Mouse (Mus musculus) embryonic facial prominence, embryonic 13.5 days (tissue): ENCODE data around the gene Slc9a4. TPM values are rescaled to one million over a fixed set of nuclear protein-coding genes. Genes with fewer than 3 reads are reported as not detected.

Source experiments
- ATAC-seq: fragments of 200-750 bp; cut with Nextera tagmentation; 2 replicates; pipeline ENCODE4 v1.8.0; 2017; ENCODE audit warnings: low read depth; ENCODE audit not compliant: insufficient number of reproducible peaks, insufficient read depth, low FRiP score, low TSS enrichment
- H3K27ac ChIP-seq: fragments of 300-500 bp; sonication (generic); 2 replicates; pipeline ENCODE4 v1.5.1; 2015; ENCODE audit warnings: moderate library complexity, mild to moderate bottlenecking, inconsistent platforms
- H3K27me3 ChIP-seq: fragments of 300-500 bp; sonication (generic); 2 replicates; pipeline ENCODE4 v1.6.1; 2015; ENCODE audit warnings: mild to moderate bottlenecking, inconsistent platforms
- H3K36me3 ChIP-seq: fragments of 300-500 bp; sonication (generic); 2 replicates; pipeline ENCODE4 v1.6.1; 2015; ENCODE audit warnings: mild to moderate bottlenecking, inconsistent platforms
- H3K4me1 ChIP-seq: fragments of 300-500 bp; sonication (generic); 2 replicates; pipeline ENCODE4 v1.6.1; 2015; ENCODE audit warnings: inconsistent platforms
- H3K4me2 ChIP-seq: fragments of 300-500 bp; sonication (generic); 2 replicates; pipeline ENCODE4 v1.6.1; 2015; ENCODE audit warnings: moderate library complexity, mild to moderate bottlenecking, inconsistent platforms
- H3K4me3 ChIP-seq: fragments of 300-500 bp; sonication (generic); 2 replicates; pipeline ENCODE4 v1.5.1; 2015; ENCODE audit warnings: mild to moderate bottlenecking, inconsistent platforms
- H3K9ac ChIP-seq: fragments of 300-500 bp; sonication (generic); 2 replicates; pipeline ENCODE4 v1.6.1; 2015; ENCODE audit warnings: mild to moderate bottlenecking, inconsistent platforms
- H3K9me3 ChIP-seq: fragments of 300-500 bp; sonication (generic); 2 replicates; pipeline ENCODE4 v1.6.1; 2016; ENCODE audit warnings: inconsistent platforms
- WGBS: fragments of 180-500 bp; shearing (Covaris S2); methylation state at CpG from one replicate; pipeline ENCODE4 v1.1.7; 2015; ENCODE audit warnings: mixed read lengths; 5-methylcytosine and 5-hydroxymethylcytosine counted together
- polyA plus RNA-seq: library from polyadenylated mRNA; unstranded; fragments of >200 nt; fragmentation: Nextera tagmentation; extraction: Ambion mirVana; gene quantifications from 2 replicates; pipeline ENCODE4 v1.2.1, GENCODE M21; 2015

The Slc9a4 gene
- polyA plus RNA-seq, 1 experiment from 2014 or later, result not detected

GRCm38 (mm10) chr1:40600394-40601327 is 20.8 kb downstream of the Slc9a4 start:
- ATAC-seq, result no peak
- H3K4me2 ChIP-seq, result peak overlapping the region; percentile 19; the same call in 1 of the 2 replicates
- H3K27ac ChIP-seq, result 0 out of 2 replicates have a peak overlapping the region, but pooled peaks have one; percentile 11

GRCm38 (mm10) chr1:40601461-40601860 is 21.6 kb downstream of the Slc9a4 start:
- ATAC-seq, result no peak
- no peak overlapping the region for H3K4me3 ChIP-seq
- no peak overlapping the region for H3K9ac ChIP-seq
- no peaks in the 10 kb centered on the region for H3K36me3 ChIP-seq
- H3K4me1 ChIP-seq, result peaks cover 15% of the 10 kb centered on the region; the same call in 1 of the 2 replicates
- peak overlapping the region; percentile 19; the same call in 1 of the 2 replicates for H3K4me2 ChIP-seq
- 78% methylated on average over 3 of the region's 3 CpGs for WGBS
- H3K27ac ChIP-seq, result 0 out of 2 replicates have a peak overlapping the region, but pooled peaks have one; percentile 11
- no peaks in the 10 kb centered on the region for H3K27me3 ChIP-seq
- H3K9me3 ChIP-seq, result no peaks in the 10 kb centered on the region

More at GRCm38 (mm10) chr1:40600394-40601327, 20.8 kb downstream of the Slc9a4 start:
- Histone ChIP-seq H3K9me3 (no peaks in the 10 kb centered on the region), H3K4me3 (no peak overlapping the region), H3K4me1 (peaks cover 15% of the 10 kb centered on the region; the same call in 1 of the 2 replicates), H3K36me3 (no peaks in the 10 kb centered on the region), H3K9ac (no peak overlapping the region), H3K27me3 (no peaks in the 10 kb centered on the region)
- WGBS, result 61% methylated on average over 25 of the region's 25 CpGs

DNA sequence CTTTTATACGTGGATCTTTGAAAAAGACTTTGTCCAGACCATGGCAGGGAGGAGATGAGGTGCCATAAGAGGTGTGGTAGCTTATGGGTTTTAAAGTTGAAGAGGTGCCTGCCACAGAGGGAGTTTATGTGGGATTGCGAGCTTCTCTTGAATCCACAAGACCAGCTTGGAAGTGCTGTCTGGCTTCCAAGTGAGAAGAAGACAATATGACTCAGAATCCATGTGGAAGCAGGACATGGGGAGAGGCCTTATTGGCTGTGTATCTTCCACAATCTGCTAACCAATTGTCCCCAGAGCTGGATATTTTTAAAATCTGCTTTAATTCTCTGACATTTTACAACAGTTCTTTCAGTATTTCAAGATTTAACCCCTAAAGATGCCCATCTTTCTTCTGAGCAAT is 33.3 kb downstream of the Slc9a4 start:
- no peak for ATAC-seq
- Histone ChIP-seq H3K9ac (no peak overlapping the region), H3K9me3 (no peaks in the 10 kb centered on the region), H3K4me2 (no peak overlapping the region), H3K4me3 (no peak overlapping the region), H3K36me3 (no peaks in the 10 kb centered on the region), H3K27me3 (no peaks in the 10 kb centered on the region), H3K27ac (no peak overlapping the region), H3K4me1 (no peaks in the 10 kb centered on the region)
- WGBS, result 94% methylated on average over 2 of the region's 2 CpGs

GRCm38 (mm10) chr1:40619093-40619492 is 39.2 kb downstream of the Slc9a4 start:
- Histone ChIP-seq H3K4me2 (no peak overlapping the region), H3K4me3 (no peak overlapping the region), H3K4me1 (peaks cover 3% of the 10 kb centered on the region; the same call in 1 of the 2 replicates), H3K27ac (no peak overlapping the region), H3K27me3 (no peaks in the 10 kb centered on the region), H3K9ac (no peak overlapping the region), H3K9me3 (no peaks in the 10 kb centered on the region), H3K36me3 (no peaks in the 10 kb centered on the region)
- no peak for ATAC-seq
- 73% methylated on average over 5 of the region's 5 CpGs for WGBS

DNA sequence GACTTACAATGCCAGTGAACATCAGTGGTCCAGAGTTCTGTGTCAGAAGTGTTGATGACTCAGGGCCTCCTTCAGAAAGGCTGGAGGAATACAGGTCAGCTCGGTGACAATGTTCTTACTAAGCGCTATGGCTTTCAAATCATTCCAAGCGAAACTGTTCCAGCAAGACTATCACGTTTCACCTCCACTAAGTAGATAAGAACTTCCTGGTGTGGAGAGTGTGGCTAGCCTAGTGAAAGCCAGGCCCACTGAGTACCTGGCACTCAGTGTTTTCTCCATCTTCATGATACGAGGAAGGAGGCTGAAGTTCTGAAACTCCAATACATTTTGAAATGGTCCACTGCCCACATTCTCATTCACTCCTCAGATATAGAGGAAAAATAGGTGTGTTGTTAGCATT is 40.0 kb downstream of the Slc9a4 start:
- Histone ChIP-seq H3K9ac (no peak overlapping the region), H3K36me3 (no peaks in the 10 kb centered on the region), H3K9me3 (no peaks in the 10 kb centered on the region), H3K4me3 (no peak overlapping the region), H3K27me3 (no peaks in the 10 kb centered on the region), H3K4me2 (no peak overlapping the region), H3K27ac (no peak overlapping the region), H3K4me1 (peaks cover 3% of the 10 kb centered on the region; the same call in 1 of the 2 replicates)
- 69% methylated on average over 5 of the region's 5 CpGs for WGBS
- no peak for ATAC-seq

DNA sequence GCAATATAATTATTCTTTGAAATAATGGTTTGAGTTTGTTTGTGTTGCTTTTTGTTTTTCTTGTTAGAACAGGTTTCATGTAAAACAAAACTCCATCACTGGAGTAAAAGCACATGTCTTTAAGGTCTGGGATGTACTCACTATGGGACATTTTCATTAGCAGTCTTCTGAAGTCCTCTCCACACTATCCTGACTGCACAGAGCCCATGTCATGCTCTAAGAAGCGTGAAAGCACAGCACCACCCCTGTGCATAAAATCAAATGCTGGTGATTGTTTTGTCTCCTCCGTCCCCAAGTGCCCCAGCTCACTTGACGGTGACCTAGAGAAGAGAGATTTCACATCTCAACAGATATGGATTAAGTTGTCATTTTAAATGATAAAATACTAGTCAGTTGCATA is 45.1 kb downstream of the Slc9a4 start:
- Histone ChIP-seq H3K4me1 (no peaks in the 10 kb centered on the region), H3K4me3 (no peak overlapping the region), H3K27ac (no peak overlapping the region), H3K36me3 (no peaks in the 10 kb centered on the region), H3K27me3 (no peaks in the 10 kb centered on the region), H3K9ac (no peak overlapping the region), H3K9me3 (no peaks in the 10 kb centered on the region), H3K4me2 (no peak overlapping the region)
- ATAC-seq, result no peak
- 45% methylated on average over 3 of the region's 3 CpGs for WGBS

DNA sequence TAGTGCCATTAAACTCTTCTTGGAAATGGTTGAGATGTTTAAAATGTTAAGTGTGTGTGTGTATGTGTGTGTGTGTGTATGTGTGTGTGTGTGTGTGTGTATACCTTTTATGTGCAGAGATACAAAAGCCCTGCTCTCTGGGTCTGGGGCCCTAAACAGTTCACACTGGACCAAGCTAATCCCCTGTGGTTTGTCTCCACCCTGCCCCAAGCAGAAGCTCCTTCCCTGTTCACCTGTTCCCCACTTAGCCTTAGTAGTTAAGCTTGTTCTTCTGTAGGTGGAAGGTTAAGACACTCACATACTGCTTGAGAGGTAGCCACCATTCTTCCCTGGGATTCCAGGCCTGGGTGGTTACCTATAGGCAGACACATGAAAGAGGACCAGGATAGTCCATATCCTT is 47.1 kb downstream of the Slc9a4 start:
- Histone ChIP-seq H3K9ac (no peak overlapping the region), H3K36me3 (no peaks in the 10 kb centered on the region), H3K27ac (no peak overlapping the region), H3K27me3 (no peaks in the 10 kb centered on the region), H3K9me3 (no peaks in the 10 kb centered on the region), H3K4me3 (no peak overlapping the region), H3K4me2 (no peak overlapping the region), H3K4me1 (no peaks in the 10 kb centered on the region)
- no peak for ATAC-seq

- Histone ChIP-seq H3K4me1 (no peaks in the 10 kb centered on the region), H3K9me3 (no peaks in the 10 kb centered on the region), H3K27me3 (no peaks in the 10 kb centered on the region), H3K4me3 (no peak overlapping the region), H3K9ac (no peak overlapping the region), H3K4me2 (no peak overlapping the region), H3K36me3 (no peaks in the 10 kb centered on the region), H3K27ac (no peak overlapping the region)
- no peak for ATAC-seq
- WGBS, result 90% methylated on average over 3 of the region's 3 CpGs
These were observed 48.6 kb downstream of the Slc9a4 start for GRCm38 (mm10) chr1:40628443-40628842.

DNA sequence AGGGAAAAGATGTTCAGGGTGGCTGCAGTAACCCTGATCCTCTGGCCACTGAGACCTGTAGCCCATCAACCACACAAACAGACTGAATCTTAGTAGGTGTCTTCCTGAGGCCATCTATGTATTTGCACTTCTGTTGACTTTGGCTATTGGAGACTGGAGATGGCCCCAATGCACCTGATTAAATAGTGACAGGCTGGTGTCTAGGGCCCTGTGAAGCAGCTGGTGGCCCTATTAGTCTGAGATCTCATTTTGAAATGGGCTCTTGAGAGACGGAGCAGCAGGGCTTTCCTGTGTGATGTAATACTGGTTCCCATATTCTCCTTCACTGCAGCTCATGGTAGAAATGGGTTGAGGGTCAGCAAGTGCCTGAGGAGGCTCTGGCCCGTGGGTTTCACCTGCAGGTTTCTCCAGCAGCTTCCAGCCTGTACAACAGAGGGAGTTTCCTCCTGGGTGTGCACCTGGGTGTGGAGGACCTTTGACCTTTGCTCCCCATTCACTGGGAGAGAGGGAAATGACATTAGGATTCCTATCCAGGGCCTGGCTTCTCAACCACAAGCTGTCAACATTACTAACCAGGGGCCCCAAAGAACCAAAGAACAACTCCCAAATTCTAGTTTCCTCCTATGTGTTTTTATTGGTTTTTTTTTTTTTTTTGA is 52.7 kb downstream of the Slc9a4 start:
- Histone ChIP-seq H3K4me3 (no peak overlapping the region), H3K4me1 (peaks cover 11% of the 10 kb centered on the region; the same call in 1 of the 2 replicates)
- 59% methylated on average over 2 of the region's 2 CpGs for WGBS

DNA sequence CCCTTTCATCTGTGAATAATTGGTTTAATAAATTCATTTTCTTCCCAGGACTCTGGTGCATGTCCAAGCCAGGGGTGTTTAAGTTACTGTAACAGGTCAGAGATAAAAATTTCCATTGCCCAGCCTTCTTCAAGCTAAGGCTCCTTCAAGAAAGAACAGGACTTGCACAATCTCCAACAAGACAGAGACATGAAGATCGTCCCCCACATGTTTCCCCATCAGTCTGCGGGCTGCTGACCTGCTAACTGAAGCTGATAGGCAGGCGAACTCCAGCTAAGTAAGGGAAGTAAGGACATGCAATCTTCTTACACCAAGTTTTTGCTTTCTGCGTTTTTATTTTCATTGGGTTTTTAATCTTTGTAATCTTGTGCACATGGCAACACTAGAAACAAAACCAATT is 54.7 kb downstream of the Slc9a4 start:
- Histone ChIP-seq H3K9me3 (no peaks in the 10 kb centered on the region), H3K4me3 (no peak overlapping the region), H3K9ac (no peak overlapping the region), H3K27me3 (no peaks in the 10 kb centered on the region), H3K27ac (peak overlapping the region; percentile 49), H3K4me1 (peaks cover 11% of the 10 kb centered on the region; the same call in 1 of the 2 replicates), H3K36me3 (no peaks in the 10 kb centered on the region), H3K4me2 (peak overlapping the region; percentile 3)
- no peak for ATAC-seq
- WGBS, result 72% methylated on average over 4 of the region's 4 CpGs

More for the DNA sequence above, 52.7 kb downstream of the Slc9a4 start:
- Histone ChIP-seq H3K27me3 (no peaks in the 10 kb centered on the region), H3K4me2 (no peak overlapping the region), H3K9me3 (no peaks in the 10 kb centered on the region), H3K36me3 (no peaks in the 10 kb centered on the region), H3K9ac (no peak overlapping the region), H3K27ac (no peak overlapping the region)
- no peak for ATAC-seq

DNA sequence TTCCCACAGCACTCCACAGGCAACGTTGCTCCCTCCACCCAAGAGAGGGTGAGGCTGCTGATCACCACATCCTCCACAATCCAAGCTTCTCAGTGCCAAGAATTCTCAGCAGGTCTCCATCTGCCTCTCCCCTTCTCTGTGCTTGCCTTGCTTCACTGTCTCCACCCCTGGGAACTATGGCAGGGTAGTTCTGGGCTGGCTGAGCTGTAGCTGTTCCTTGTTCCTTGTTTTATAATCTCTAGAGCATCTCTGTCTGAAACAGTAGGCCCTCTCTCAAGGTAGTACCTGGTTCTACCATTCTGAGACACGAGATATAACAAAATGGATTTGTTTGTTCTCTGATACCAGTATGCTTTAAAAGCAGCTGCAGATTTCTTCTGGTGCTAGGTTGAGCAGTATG is 68.4 kb downstream of the Slc9a4 start:
- WGBS, result 66% methylated on average over 2 of the region's 2 CpGs
- no peaks in the 10 kb centered on the region for H3K9me3 ChIP-seq
- peaks cover 4% of the 10 kb centered on the region; the same call in 1 of the 2 replicates for H3K4me1 ChIP-seq
- no peak overlapping the region for H3K4me2 ChIP-seq
- H3K9ac ChIP-seq, result no peak overlapping the region
- ATAC-seq, result no peak
- no peak overlapping the region for H3K4me3 ChIP-seq
- no peaks in the 10 kb centered on the region for H3K27me3 ChIP-seq
- no peak overlapping the region for H3K27ac ChIP-seq
- H3K36me3 ChIP-seq, result no peaks in the 10 kb centered on the region
